Mouse (Mus musculus) olfactory bulb, adult 2 months (tissue): Measurements from ENCODE around the gene Troap. TPM values are rescaled to one million over a fixed set of nuclear protein-coding genes. Genes with fewer than 3 reads are reported as not detected.
"Not testable (repeated sequence)": the region's sequence is repeated elsewhere in the genome, so short reads cannot be mapped to it uniquely, and the experiment has no call there.

Experiments
- H3K27ac ChIP-seq: fragments of 200-500 bp; 2 replicates; pipeline ENCODE4 v1.5.1; 2012; ENCODE audit warnings: low read depth, low read length; ENCODE audit not compliant: insufficient read depth
- H3K4me1 ChIP-seq: fragments of 200-500 bp; 2 replicates; pipeline ENCODE4 v1.6.1; 2012; ENCODE audit warnings: low read length; ENCODE audit not compliant: control insufficient read depth, insufficient read depth
- H3K4me3 ChIP-seq: fragments of 200-500 bp; 2 replicates; pipeline ENCODE4 v1.5.1; 2012; ENCODE audit warnings: mild to moderate bottlenecking, low read depth, low read length, moderate library complexity; ENCODE audit not compliant: insufficient read depth
- CTCF ChIP-seq: fragments of 200-500 bp; IDR thresholded peaks from 2 replicates; pipeline ENCODE4 v1.5.1; 2012; ENCODE audit warnings: low read depth, mild to moderate bottlenecking, low read length, moderate library complexity; ENCODE audit not compliant: insufficient read depth
- POLR2A ChIP-seq: fragments of 200-500 bp; IDR thresholded peaks from 2 replicates; pipeline ENCODE4 v1.6.1; 2012; ENCODE audit warnings: mild to moderate bottlenecking, low read depth, low read length, moderate library complexity; ENCODE audit not compliant: insufficient read depth
- WGBS: fragments of 180-500 bp; shearing (Covaris S2); methylation state at CpG from one replicate; pipeline ENCODE4 v1.1.7; 2018; 5-methylcytosine and 5-hydroxymethylcytosine counted together
- polyA plus RNA-seq: library from polyadenylated mRNA; stranded (reverse); fragments of >200 nt; gene quantifications from 2 replicates; pipeline ENCODE4 v1.2.4, GENCODE M21; 2012; ENCODE audit warnings: low replicate concordance; ENCODE audit not compliant: missing spikeins, insufficient read depth, insufficient read length

Gene Troap
- polyA plus RNA-seq, 1 experiment = not detected

GRCm38 (mm10) chr15:99039996-99040919, 34.1 kb upstream of the Troap start:
- Histone ChIP-seq H3K27ac (no peak overlapping the region), H3K4me3 (no peak overlapping the region), H3K4me1 (peaks cover 7% of the 10 kb centered on the region)
- no peak for TF ChIP-seq POLR2A
- TF ChIP-seq CTCF = no peak
- 72% methylated on average over 26 of the region's 26 CpGs for WGBS

DNA sequence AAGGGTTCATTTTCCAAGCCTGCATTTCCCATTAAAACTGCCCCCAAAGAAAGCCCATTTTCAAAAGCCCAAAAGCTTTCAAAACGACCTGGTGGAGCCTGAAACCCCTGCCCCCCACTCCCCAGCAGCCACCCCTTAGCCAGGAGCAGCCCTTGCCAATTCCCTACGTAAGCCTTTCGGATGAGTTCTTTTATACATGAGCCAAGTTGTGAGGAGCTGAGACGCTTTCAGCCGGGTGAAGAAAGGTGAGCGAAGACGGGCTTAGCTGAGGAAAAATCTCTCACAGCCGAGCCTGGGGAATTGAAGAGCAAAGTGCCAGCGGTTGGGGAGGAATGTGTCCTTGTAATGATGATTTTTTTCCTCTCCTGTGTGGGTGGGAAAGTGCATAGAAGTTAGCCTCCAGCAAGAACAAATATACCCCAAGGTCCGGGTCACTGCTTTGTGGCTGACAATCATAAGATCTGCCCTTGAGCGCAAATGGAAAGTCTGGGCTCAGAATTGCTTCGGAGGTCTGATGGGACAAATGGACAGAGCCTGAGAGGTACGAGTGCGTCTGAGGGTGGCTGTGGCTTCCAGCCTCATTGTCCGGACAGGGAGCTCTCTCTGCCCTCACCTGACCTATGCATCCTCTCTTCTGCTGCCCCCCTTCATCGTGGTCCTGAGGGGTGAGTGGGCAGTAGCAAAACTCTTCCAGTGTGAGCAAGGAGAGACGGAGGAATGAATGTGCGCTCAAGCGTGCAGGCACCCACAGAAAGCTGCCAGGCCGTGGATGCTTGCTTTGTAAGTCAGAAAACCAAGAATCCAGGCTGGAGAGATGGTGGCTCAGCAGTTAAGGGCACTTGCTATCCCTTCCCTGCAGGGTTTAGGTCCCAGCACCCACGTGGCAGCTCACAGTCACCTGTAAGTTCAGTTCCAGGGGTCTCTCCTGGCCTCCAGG, 33.2 kb upstream of the Troap start:
- H3K4me1 ChIP-seq = peaks cover 7% of the 10 kb centered on the region
- 24% methylated on average over 21 of the region's 21 CpGs for WGBS
- no peak overlapping the region for H3K27ac ChIP-seq
- TF ChIP-seq CTCF = no peak
- TF ChIP-seq POLR2A = no peak
- no peak overlapping the region for H3K4me3 ChIP-seq

DNA sequence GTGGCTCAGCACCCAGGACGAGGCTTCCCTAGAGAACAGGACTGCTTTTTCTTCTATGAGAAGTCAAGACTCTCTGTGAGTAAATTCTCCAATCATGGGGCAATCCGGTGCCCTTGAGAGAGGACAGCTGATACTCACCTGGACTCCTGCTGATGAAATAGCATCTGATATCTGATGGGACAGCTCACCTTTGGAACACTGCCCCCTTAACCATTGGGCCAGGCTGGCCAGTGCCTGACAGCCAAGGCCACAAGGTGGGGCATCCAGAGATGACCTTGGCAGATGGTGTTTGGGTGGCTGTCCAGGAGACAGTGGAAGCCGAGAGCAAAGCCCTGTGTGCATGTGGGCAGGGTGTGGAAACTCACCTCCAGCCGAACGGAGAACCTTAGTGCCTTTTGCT, 32.0 kb upstream of the Troap start:
- no peak overlapping the region for H3K4me3 ChIP-seq
- no peak overlapping the region for H3K27ac ChIP-seq
- H3K4me1 ChIP-seq = peaks cover 10% of the 10 kb centered on the region
- WGBS = 90% methylated on average over 5 of the region's 5 CpGs
- TF ChIP-seq CTCF = no peak
- TF ChIP-seq POLR2A = no peak

- no peak overlapping the region for H3K27ac ChIP-seq
- H3K4me3 ChIP-seq = no peak overlapping the region
- TF ChIP-seq CTCF = no peak
- TF ChIP-seq POLR2A = no peak
- WGBS = 55% methylated on average over 3 of the region's 3 CpGs
- H3K4me1 ChIP-seq = peaks cover 10% of the 10 kb centered on the region
These were observed 29.5 kb upstream of the Troap start for GRCm38 (mm10) chr15:99044854-99045253.

GRCm38 (mm10) chr15:99045734-99046133, 28.6 kb upstream of the Troap start:
- not testable (repeated sequence) for H3K27ac ChIP-seq, H3K4me3 ChIP-seq, H3K4me1 ChIP-seq
- 77% methylated on average over 6 of the region's 6 CpGs for WGBS

DNA sequence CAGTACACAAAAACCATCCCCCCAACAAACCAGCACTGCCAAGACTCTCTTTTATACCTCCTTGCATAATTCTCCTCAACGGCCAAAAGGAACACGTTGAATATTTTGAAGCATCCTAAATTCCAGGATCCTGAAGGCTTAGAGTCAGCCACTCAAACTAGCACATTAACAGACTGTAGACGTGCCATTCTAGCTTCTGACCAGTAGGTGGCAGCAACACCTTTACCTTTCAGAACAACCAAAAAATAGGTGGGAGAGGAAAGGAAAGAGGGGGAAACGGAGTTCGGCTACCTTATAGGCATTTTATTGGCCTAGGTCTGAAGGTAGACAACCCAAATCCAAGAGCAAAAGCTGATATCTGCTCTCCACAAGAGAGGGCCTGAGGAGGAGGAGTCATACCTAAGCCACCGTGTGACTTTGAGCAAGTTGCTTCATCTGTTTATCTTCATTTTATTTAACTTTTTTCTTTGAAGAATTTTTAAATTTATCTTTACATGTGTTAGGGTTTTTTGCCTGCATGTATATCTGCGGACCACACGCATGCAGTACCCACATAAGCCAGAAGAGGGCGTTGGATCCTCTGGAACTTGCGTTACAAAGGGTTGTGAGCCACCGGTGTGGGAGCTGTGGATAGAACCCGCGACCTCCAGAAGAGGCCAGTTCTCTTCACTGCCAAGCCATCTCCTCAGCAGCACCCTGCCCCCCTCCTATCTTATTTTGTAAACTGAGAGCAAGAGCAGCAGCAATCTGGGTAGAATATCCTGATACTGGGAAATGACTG, 24.7 kb upstream of the Troap start:
- H3K27ac ChIP-seq = no peak overlapping the region
- peaks cover 7% of the 10 kb centered on the region; the same call in 1 of the 2 replicates for H3K4me1 ChIP-seq
- no peak overlapping the region for H3K4me3 ChIP-seq
- no peak for TF ChIP-seq POLR2A
- peak; percentile 67; the same call in 1 of the 2 replicates for TF ChIP-seq CTCF
- WGBS = 37% methylated on average over 13 of the region's 13 CpGs

DNA sequence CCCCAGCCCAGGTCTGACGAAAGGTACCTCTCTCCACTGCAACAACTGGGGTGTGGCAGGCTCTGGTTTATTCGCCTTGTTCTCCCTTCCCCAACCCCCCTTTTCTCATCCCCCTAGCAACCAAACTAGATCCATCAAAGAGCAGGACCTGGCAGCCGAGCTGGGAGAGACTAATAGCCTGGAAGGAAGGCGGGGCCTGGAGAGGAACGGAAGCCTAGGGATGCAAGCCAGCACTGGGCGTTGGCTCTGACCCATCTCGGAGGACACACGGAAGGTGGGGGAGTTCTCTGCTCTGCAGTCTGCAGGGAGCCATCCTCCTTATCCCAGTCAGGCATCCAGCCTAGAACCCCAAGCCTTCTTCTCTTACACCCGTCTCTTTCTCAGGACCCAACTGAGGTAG, 21.0 kb upstream of the Troap start:
- 44% methylated on average over 9 of the region's 9 CpGs for WGBS
- Histone ChIP-seq H3K4me1 (peaks cover 22% of the 10 kb centered on the region), H3K4me3 (no peak overlapping the region), H3K27ac (no peak overlapping the region)
- TF ChIP-seq CTCF = no peak
- no peak for TF ChIP-seq POLR2A

DNA sequence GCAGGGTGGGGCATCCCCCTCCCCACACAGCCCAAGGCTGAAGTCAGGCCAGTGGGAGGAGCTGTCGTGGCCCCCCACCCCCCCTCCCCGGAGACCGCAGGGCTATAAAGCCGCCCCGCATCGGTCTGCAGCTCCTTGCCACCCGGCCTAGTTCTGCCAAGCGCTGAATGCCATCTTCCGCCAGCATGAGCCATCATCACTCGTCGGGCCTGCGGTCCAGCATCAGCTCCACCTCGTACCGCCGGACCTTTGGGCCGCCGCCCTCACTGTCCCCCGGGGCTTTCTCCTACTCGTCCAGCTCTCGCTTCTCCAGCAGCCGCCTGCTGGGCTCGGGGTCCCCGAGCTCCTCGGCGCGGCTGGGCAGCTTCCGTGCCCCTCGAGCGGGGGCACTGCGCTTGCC, 19.3 kb upstream of the Troap start, which contains the start of gene Prph:
Prph (plus strand) TSS at position 135 of the 400 bp plus-strand sequence.
- Histone ChIP-seq H3K4me1 (peaks cover 22% of the 10 kb centered on the region), H3K4me3 (peak within 1 kb of the TSS; percentile 8), H3K27ac (no peak within 1 kb of the TSS)
- TF ChIP-seq CTCF = no peak
- no peak for TF ChIP-seq POLR2A
- WGBS = 3% methylated on average over 30 of the region's 30 CpGs
